Mouse (Mus musculus): ENCODE results near the gene Acoxl.
"Not testable (repeated sequence)": the region's sequence is repeated elsewhere in the genome, so short reads cannot be mapped to it uniquely, and the experiment has no call there.

GRCm38 (mm10) chr2:128098118-128098517, 259.4 kb downstream of the Acoxl start:
- not testable (repeated sequence) for TF ChIP-seq CTCF (IDR thresholded peaks at IDR 0.05); EP300 (IDR thresholded peaks at IDR 0.05; ENCODE audit: insufficient read depth, low read depth, low read length); POLR2A (IDR thresholded peaks at IDR 0.05; ENCODE audit: insufficient read depth, low read depth, low read length)

Measured in heart, adult 2 months (tissue).